ENCODE assay signal across 11 mouse cellular contexts in the genomic region with DNA sequence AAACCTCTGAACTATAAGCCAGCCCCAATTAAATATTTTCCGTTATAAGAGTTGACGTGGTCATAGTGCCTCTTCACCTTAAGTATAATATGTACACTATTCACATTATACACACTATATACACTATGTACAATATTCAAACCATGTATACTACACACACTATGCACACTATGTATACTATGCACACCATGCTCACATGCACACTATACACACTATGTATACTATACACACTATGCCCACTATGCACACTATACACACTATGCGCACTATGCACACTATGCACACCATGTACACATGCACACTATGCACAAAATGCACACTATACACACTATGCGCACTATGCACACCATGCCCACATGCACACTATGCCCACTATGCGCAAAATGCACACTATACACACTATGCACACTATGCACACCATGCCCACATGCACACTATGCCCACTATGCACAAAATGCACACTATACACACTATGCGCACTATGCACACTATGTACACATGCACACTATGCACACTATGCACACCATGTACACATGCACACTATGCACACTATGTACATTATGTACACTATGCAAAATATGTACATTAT.
"Had no signal": no experiment of that assay in that cellular context is flagged by ENCODE, and none has a peak within 500 bp of the region (broad histone marks: within the 10 kb centered on the region; RNA-seq: fewer than 3 reads in every experiment).

No protein-coding gene starts in this region.

- H3K4me2 ChIP-seq: liver, embryonic 11.5 days; lung, embryonic 15.5 days; stomach, embryonic 15.5 days had no signal

- H3K36me3 ChIP-seq: limb, embryonic 10.5 days; lung, embryonic 15.5 days; stomach, embryonic 15.5 days had no signal

- H3K9me3 ChIP-seq: limb, embryonic 10.5 days; lung, embryonic 15.5 days; stomach, embryonic 15.5 days had no signal

- DNase-seq: liver, postnatal 0 days; lung, postnatal 14 days; right cerebral cortex, postnatal 14 days; thymus, adult 2 months; thymus, postnatal 25 days had no signal

- H3K27ac ChIP-seq: limb, embryonic 10.5 days; lung, embryonic 15.5 days; macrophage; stomach, embryonic 15.5 days had no signal

- ATAC-seq: intestine, embryonic 16.5 days; liver, postnatal 0 days had no signal

- H3K4me1 ChIP-seq: limb, embryonic 10.5 days; lung, embryonic 15.5 days; stomach, embryonic 15.5 days had no signal

- H3K4me3 ChIP-seq: limb, embryonic 10.5 days; lung, embryonic 15.5 days; stomach, embryonic 15.5 days had no signal

- H3K27me3 ChIP-seq: lung, embryonic 15.5 days; stomach, embryonic 15.5 days had no signal

- H3K9ac ChIP-seq: liver, postnatal 0 days; lung, embryonic 15.5 days; stomach, embryonic 15.5 days had no signal
